Mouse (Mus musculus) inflammation-experienced regulatory T-cells, adult 16 weeks (primary cell): ENCODE measurements around the gene Zfp988. TPM values are rescaled to one million over a fixed set of nuclear protein-coding genes. Genes with fewer than 3 reads are reported as not detected.

Experiments
- polyA plus RNA-seq: library from polyadenylated mRNA; unstranded; fragments of 100-300 nt; shearing (Covaris generic); gene quantifications from one replicate; pipeline ENCODE4 v1.2.1, GENCODE M21; 2017

Zfp988 gene
- 0.34 TPM for polyA plus RNA-seq

GRCm38 (mm10) chr4:147305436-147305835 lies at the start of gene Zfp988:
Gene Zfp988 (plus strand): TSS chr4:147305674.

DNA sequence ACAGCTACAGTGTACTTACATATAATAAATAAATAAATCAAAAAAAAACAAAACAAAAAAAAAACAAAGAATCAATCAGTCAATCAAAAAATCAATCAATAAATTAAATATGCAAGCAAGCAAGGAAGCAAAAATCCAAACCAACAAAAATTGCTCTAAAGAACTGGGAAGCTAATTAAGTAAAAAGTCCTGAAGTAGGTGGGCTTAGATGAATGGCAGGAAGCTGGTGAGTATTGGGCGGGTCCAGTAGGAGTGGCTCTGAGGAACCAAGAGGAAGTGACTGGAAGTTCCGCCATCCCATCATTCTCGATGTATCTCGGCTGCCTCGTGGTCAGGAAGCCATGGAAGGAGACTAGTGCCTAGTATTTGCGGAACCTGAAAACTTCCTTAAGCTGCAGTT lies 55.5 kb downstream of the Zfp988 start, which contains the start of gene Zfp978:
Zfp978 (plus strand) TSS at position 301 of the 400 bp plus-strand sequence.

Other genes with a start within 250 kb of the Zfp988 start
- 7.8 TPM for gene Zfp991, start 173.6 kb upstream of the Zfp988 start, polyA plus RNA-seq
- gene Zfp978, start 55.6 kb downstream of the Zfp988 start, polyA plus RNA-seq: not detected
- gene Zfp982, start 186.7 kb downstream of the Zfp988 start, polyA plus RNA-seq: 0.49 TPM
- 0.26 TPM for gene Gm16503, start 234.5 kb downstream of the Zfp988 start, polyA plus RNA-seq
- 1.4 TPM for gene Zfp985, start 247.6 kb downstream of the Zfp988 start, polyA plus RNA-seq